Mouse (Mus musculus): ENCODE results near the gene Gnai3. TPM values are rescaled to one million over a fixed set of nuclear protein-coding genes. Genes with fewer than 3 reads are reported as not detected.

Gnai3 gene
- total RNA-seq, 4 experiments from 2014 or later: 27.5 to 31.1 (median 30.1) TPM

GRCm38 (mm10) chr3:108112666-108113065, 33.3 kb downstream of the Gnai3 start:
- no peak for DNase-seq (ENCODE audit: low spot score in 2 of 2)

GRCm38 (mm10) chr3:108112246-108112645, 33.7 kb downstream of the Gnai3 start:
- no peak for DNase-seq (ENCODE audit: low spot score in 2 of 2)

- DNase-seq (ENCODE audit: low spot score in 2 of 2): no peak
Observed at GRCm38 (mm10) chr3:108111320-108111719, 34.6 kb downstream of the Gnai3 start.

- DNase-seq (ENCODE audit: low spot score in 2 of 2): no peak
Observed at GRCm38 (mm10) chr3:108105281-108105680, 40.7 kb downstream of the Gnai3 start.

- DNase-seq (ENCODE audit: low spot score in 2 of 2): no peak
Observed at GRCm38 (mm10) chr3:108102075-108102474, 43.9 kb downstream of the Gnai3 start.

GRCm38 (mm10) chr3:108101594-108101993, 44.4 kb downstream of the Gnai3 start:
- no peak for DNase-seq (ENCODE audit: low spot score in 2 of 2)

GRCm38 (mm10) chr3:108098316-108098715, 47.6 kb downstream of the Gnai3 start:
- no peak for DNase-seq (ENCODE audit: low spot score in 2 of 2)

GRCm38 (mm10) chr3:108097656-108098055, 48.3 kb downstream of the Gnai3 start:
- no peak for DNase-seq (ENCODE audit: low spot score in 2 of 2)

- DNase-seq (ENCODE audit: low spot score in 2 of 2): no peak
Observed at GRCm38 (mm10) chr3:108096726-108097125, 49.2 kb downstream of the Gnai3 start.

GRCm38 (mm10) chr3:108096226-108096625, 49.7 kb downstream of the Gnai3 start:
- no peak for DNase-seq (ENCODE audit: low spot score in 2 of 2)

GRCm38 (mm10) chr3:108094976-108095760, 50.8 kb downstream of the Gnai3 start:
- no peak for DNase-seq (ENCODE audit: low spot score in 2 of 2)

GRCm38 (mm10) chr3:108094146-108094545, 51.8 kb downstream of the Gnai3 start:
- no peak for DNase-seq (ENCODE audit: low spot score in 2 of 2)

- no peak for DNase-seq (ENCODE audit: low spot score in 2 of 2)
Observed at GRCm38 (mm10) chr3:108093306-108093705, 52.6 kb downstream of the Gnai3 start.

- DNase-seq (ENCODE audit: low spot score in 2 of 2): no peak
Observed at GRCm38 (mm10) chr3:108092536-108093115, 53.3 kb downstream of the Gnai3 start, which contains the start of gene Gnat2. Gene Gnat2, plus strand, starts transcription at chr3:108092789.

GRCm38 (mm10) chr3:108092030-108092429, 53.9 kb downstream of the Gnai3 start:
- DNase-seq (ENCODE audit: low spot score in 2 of 2): no peak

- no peak for DNase-seq (ENCODE audit: low spot score in 2 of 2)
Observed at GRCm38 (mm10) chr3:108090561-108090960, 55.4 kb downstream of the Gnai3 start.

- DNase-seq (ENCODE audit: low spot score in 2 of 2): no peak
Observed at GRCm38 (mm10) chr3:108089916-108090315, 56.0 kb downstream of the Gnai3 start.

- no peak for DNase-seq (ENCODE audit: low spot score in 2 of 2)
Observed at GRCm38 (mm10) chr3:108088842-108089380, 57.0 kb downstream of the Gnai3 start.

GRCm38 (mm10) chr3:108087329-108087728, 58.6 kb downstream of the Gnai3 start:
- no peak for DNase-seq (ENCODE audit: low spot score in 2 of 2)

- no peak for DNase-seq (ENCODE audit: low spot score in 2 of 2)
Observed at GRCm38 (mm10) chr3:108086470-108086979, 59.4 kb downstream of the Gnai3 start, which contains the start of gene Ampd2. Gene Ampd2, minus strand, starts transcription at chr3:108086651.

GRCm38 (mm10) chr3:108085721-108086469, 60.1 kb downstream of the Gnai3 start:
- peak; percentile 56 to 62 for DNase-seq (ENCODE audit: low spot score in 2 of 2)
